Mouse (Mus musculus) lung, postnatal 0 days (tissue): ENCODE measurements at regions not wholly inside any gene's neighbourhood (a gene's known extent, or its start where the extent isn't known, plus 50 kb on each side); places are given as distances from the start of the nearest gene placed in this dataset.

ENCODE experiments used
- CTCF ChIP-seq: IDR thresholded peaks from 2 replicates; pipeline ENCODE4 v1.5.1; 2016; ENCODE audit warnings: antibody characterized with exemption, mild to moderate bottlenecking
- EP300 ChIP-seq: IDR thresholded peaks from 2 replicates; pipeline ENCODE4 v1.6.1; 2016; ENCODE audit warnings: antibody characterized with exemption, mild to moderate bottlenecking, control low read depth

DNA sequence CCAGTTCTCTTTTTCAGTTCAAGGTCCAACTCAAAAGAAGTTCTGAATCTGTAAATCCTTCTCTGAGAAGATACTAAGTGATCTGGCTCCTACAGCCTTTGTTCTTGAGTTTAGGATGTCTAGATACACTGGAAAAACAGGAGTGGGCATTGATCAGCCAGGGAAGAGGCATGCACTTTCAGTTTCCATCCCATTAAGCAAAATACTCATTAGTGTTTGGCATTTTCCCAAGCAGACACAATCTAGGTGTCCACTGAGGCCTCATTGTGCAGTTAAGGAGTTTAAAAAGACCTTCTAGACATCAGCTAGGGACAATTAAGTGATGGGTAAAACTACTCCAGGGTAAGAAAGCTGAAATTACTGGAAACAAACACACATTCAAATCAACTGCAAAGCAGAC lies 74.3 kb upstream of the Zfp770 start:
- TF ChIP-seq CTCF (no peak), EP300 (no peak)
